In genomic region chr10:67979401-67980157, GRCm38 (mm10) we compare ENCODE assay signal across 8 mouse cellular contexts. TPM values are rescaled to one million over a fixed set of nuclear protein-coding genes. Genes with fewer than 3 reads are reported as not detected.
DNase-seq lines count a peak whose midpoint lies in the region; ATAC-seq and TF ChIP-seq lines count a peak whose summit lies in the region.

Gene Rtkn2 (plus strand): TSS chr10:67979570.

- peak; percentile 99 for ATAC-seq in forebrain, postnatal 0 days
- peak; percentile 98 for ATAC-seq in lung, embryonic 15.5 days (ENCODE audit: borderline replicate concordance, extremely low read depth, low FRiP score, low TSS enrichment)

- H3K4me3 ChIP-seq in cerebellum, adult 2 months (replicated peaks; ENCODE audit: insufficient read depth, low read depth, low read length) = peak within 1 kb of the TSS; percentile 75
- H3K4me3 ChIP-seq in forebrain, postnatal 0 days (ENCODE audit: low read depth, low read length) = peak within 1 kb of the TSS; percentile 55
- H3K4me3 ChIP-seq in lung, embryonic 15.5 days = peak within 1 kb of the TSS; percentile 69
- H3K4me3 ChIP-seq in olfactory bulb, adult 2 months (ENCODE audit: insufficient read depth, low read depth, low read length) = peak within 1 kb of the TSS; percentile 68

- no peak for TF ChIP-seq CTCF in cerebellum, adult 2 months (IDR thresholded peaks at IDR 0.05; ENCODE audit: borderline replicate concordance, insufficient read depth, low read depth, low read length)
- TF ChIP-seq CTCF in forebrain, postnatal 0 days (IDR thresholded peaks at IDR 0.05; ENCODE audit: low read depth) = peak; percentile 58
- no peak for TF ChIP-seq CTCF in olfactory bulb, adult 2 months (IDR thresholded peaks at IDR 0.05; ENCODE audit: insufficient read depth, low read depth, low read length)

- TF ChIP-seq POLR2A in cerebellum, adult 2 months (IDR thresholded peaks at IDR 0.05; ENCODE audit: borderline replicate concordance, insufficient read depth, low read length) = no peak
- no peak for TF ChIP-seq POLR2A in olfactory bulb, adult 2 months (IDR thresholded peaks at IDR 0.05; ENCODE audit: insufficient read depth, low read depth, low read length)

- no peaks in the 10 kb centered on the region for H3K9me3 ChIP-seq in forebrain, postnatal 0 days (ENCODE audit: low read length)
- no peaks in the 10 kb centered on the region for H3K9me3 ChIP-seq in lung, embryonic 15.5 days

- no peaks in the 10 kb centered on the region; the same call in 1 of the 2 replicates for H3K4me1 ChIP-seq in cerebellum, adult 2 months (ENCODE audit: control insufficient read depth, insufficient read depth, low read length)
- H3K4me1 ChIP-seq in forebrain, postnatal 0 days (ENCODE audit: insufficient read depth) = peaks cover 5% of the 10 kb centered on the region; the same call in 1 of the 2 replicates
- peaks cover 15% of the 10 kb centered on the region; the same call in 1 of the 2 replicates for H3K4me1 ChIP-seq in lung, embryonic 15.5 days
- H3K4me1 ChIP-seq in olfactory bulb, adult 2 months (ENCODE audit: control insufficient read depth, insufficient read depth, low read length) = peaks cover 6% of the 10 kb centered on the region

- peak within 1 kb of the TSS; percentile 99 for H3K4me2 ChIP-seq in forebrain, postnatal 0 days (ENCODE audit: low read depth)
- H3K4me2 ChIP-seq in lung, embryonic 15.5 days = peak within 1 kb of the TSS; percentile 91

- no peak within 1 kb of the TSS for H3K27ac ChIP-seq in cerebellum, adult 2 months (ENCODE audit: insufficient read depth, low read length)
- H3K27ac ChIP-seq in forebrain, postnatal 0 days (ENCODE audit: low read depth, low read length) = peak within 1 kb of the TSS; percentile 31; the same call in 1 of the 2 replicates
- peak within 1 kb of the TSS; percentile 76 for H3K27ac ChIP-seq in lung, embryonic 15.5 days
- no peak within 1 kb of the TSS for H3K27ac ChIP-seq in olfactory bulb, adult 2 months (ENCODE audit: insufficient read depth, low read depth, low read length)

- H3K36me3 ChIP-seq in forebrain, postnatal 0 days (ENCODE audit: insufficient read depth) = no peaks in the 10 kb centered on the region
- H3K36me3 ChIP-seq in lung, embryonic 15.5 days = no peaks in the 10 kb centered on the region

- H3K27me3 ChIP-seq in cerebellum, adult 2 months (ENCODE audit: control insufficient read depth, insufficient read depth, low read length) = no peaks in the 10 kb centered on the region
- H3K27me3 ChIP-seq in forebrain, postnatal 0 days (ENCODE audit: insufficient read depth, low read length) = no peaks in the 10 kb centered on the region
- H3K27me3 ChIP-seq in lung, embryonic 15.5 days = no peaks in the 10 kb centered on the region

- WGBS in cerebellum, adult 2 months = under 1% methylated on average over 57 of the region's 57 CpGs
- under 1% methylated on average over 57 of the region's 57 CpGs for WGBS in forebrain, postnatal 0 days
- under 1% methylated on average over 57 of the region's 57 CpGs for WGBS in lung, embryonic 15.5 days
- under 1% methylated on average over 57 of the region's 57 CpGs for WGBS in olfactory bulb, adult 2 months

- peak; percentile 96 for DNase-seq in MN1 (ENCODE audit: low spot score)
- DNase-seq in cerebellum, adult 2 months = peak; percentile 76 to 77
- DNase-seq in forebrain, postnatal 0 days = peak; percentile 96
- peak; percentile 91 for DNase-seq in heart, postnatal 4 days
- peak; percentile 69 to 82 for DNase-seq in layer of hippocampus, adult 8-10 months (ENCODE audit: low spot score in 2 of 2)
- DNase-seq in thymus, adult 18-20 months = peak; percentile 82 to 91

- H3K9ac ChIP-seq in forebrain, postnatal 0 days = peak within 1 kb of the TSS; percentile 52
- peak within 1 kb of the TSS; percentile 66 for H3K9ac ChIP-seq in lung, embryonic 15.5 days

RNA-seq across cellular contexts. Expression of gene Rtkn2, which starts in this region (rescaled TPM):
- 1.4 and 2.0 TPM in 2 replicates for polyA plus RNA-seq in cerebellum, adult 2 months (2012; rRNA removed)
- total RNA-seq in forebrain, postnatal 0 days (2014; rRNA removed) = 4.5 and 4.9 TPM in 2 replicates
- polyA plus RNA-seq in forebrain, postnatal 0 days (2015; fragmentation: Nextera tagmentation; extraction: Ambion mirVana) = 3.2 and 4.2 TPM in 2 replicates
- total RNA-seq in heart, postnatal 4 days (2021) = 1 to 10 TPM; 4.0 to 4.5 TPM
- total RNA-seq in layer of hippocampus, adult 8-10 months (2022) = 1 to 10 TPM; 5.6 to 8.2 (median 7.0) TPM
- 15.1 and 16.1 TPM in 2 replicates for polyA plus RNA-seq in lung, embryonic 15.5 days (2015; fragmentation: Nextera tagmentation; extraction: Ambion mirVana)
- not detected in 2 replicates for polyA plus RNA-seq in olfactory bulb, adult 2 months (2012; ENCODE audit: insufficient read depth, insufficient read length, low replicate concordance, missing spikeins)

Comparison
In these comparisons a context has a peak if more than half of its experiments do, and no peak if none do; other contexts are left out.
1. H3K27ac ChIP-seq: peak in forebrain, postnatal 0 days (single experiment) and lung, embryonic 15.5 days (single experiment); none in cerebellum, adult 2 months (single experiment) and olfactory bulb, adult 2 months (single experiment).
2. Peak in every context shown above with its lines, with median percentiles within 50 percentile points of each other: DNase-seq and H3K4me3 ChIP-seq.